Mouse (Mus musculus): Measurements from ENCODE around the gene Sgce.
"Not testable (repeated sequence)": the region's sequence is repeated elsewhere in the genome, so short reads cannot be mapped to it uniquely, and the experiment has no call there.

Gene Sgce

GRCm38 (mm10) chr6:4722142-4722541 lies 24.9 kb downstream of the Sgce start:
- no peak for DNase-seq

GRCm38 (mm10) chr6:4717344-4717743 lies 29.7 kb downstream of the Sgce start:
- no peak for DNase-seq

DNA sequence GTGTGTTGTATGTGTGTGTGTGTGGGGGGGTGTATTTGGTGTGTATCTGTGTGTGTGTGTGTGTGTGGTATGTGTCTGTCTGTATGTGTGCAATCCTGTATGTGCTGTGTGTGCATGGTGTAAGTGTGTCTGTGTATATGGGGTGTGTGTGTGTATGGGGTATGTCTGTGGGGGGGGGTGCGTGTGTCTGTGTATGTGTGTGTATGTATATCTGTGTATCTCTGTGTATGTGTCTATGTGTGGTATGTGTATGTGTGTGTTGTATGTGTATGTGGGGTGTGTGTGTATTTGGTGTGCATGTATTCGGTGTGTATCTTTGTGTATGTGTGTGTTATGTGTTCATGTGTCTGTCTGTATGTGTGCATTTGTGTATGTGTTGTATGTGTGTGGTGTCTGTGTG lies 30.8 kb downstream of the Sgce start:
- no peak for DNase-seq

GRCm38 (mm10) chr6:4708971-4709370 lies 38.0 kb downstream of the Sgce start:
- DNase-seq, result no peak

DNA sequence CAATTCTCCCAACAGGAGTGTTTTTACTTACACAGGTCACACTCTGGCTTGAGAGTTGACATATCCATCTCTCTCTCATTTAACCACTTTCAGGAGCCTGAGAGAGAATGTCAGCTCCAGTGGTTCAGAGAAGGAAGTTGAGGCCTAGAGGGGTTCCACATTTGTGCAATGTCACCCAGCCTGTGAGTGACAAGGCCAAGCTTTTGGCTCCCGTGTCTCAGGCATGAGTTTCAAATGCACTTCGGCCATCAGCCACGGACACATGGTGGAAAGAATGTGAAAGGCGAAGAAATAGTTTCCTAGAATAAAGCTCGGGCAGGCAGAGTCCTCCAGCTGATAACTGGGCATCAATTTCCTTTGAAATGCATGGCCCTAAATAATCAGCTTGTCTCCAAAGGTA lies 40.6 kb downstream of the Sgce start:
- no peak for DNase-seq

GRCm38 (mm10) chr6:4703908-4704307 lies 43.1 kb downstream of the Sgce start:
- DNase-seq, result no peak

DNA sequence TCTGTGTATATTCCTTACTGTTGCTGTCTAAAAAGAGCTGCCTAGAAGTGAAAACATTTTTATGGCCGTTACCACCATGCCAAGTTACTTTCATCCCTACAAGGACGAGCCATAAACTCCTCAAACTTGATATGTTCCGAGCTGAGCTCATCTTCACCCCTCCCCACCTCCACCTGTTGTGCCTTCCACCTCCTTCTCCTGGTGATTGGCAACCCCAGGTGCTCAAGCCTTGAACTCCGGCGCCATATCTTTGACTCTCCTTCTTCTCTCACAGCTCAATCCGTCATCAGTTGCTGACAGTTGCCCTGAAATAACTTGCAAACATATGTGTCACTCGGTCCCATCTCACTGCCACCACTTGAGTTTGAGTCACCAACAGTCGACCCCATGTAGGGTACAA lies 45.4 kb downstream of the Sgce start:
- no peak for DNase-seq

DNA sequence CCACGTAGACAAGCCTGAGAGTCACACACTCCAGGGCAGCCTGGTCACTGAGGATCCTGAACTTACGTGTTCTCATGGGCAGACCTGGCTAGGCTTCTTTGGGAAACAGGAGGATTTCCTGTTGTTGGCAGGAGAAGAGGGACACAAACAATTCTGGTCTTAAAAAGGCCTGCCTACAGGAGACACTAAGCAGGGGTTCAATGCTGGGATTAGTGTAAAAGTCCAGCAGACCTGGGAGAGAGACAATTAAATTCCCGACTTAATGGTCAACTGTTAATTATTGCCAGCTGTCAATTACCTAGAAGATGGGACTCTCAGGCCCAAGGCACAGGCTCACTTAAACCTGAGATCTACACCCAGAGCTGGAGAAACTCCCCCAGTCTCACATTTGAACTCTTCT lies 51.2 kb downstream of the Sgce start:
- no peak for DNase-seq

- DNase-seq, result no peak
Measured at GRCm38 (mm10) chr6:4694672-4695231, 52.3 kb downstream of the Sgce start.

DNA sequence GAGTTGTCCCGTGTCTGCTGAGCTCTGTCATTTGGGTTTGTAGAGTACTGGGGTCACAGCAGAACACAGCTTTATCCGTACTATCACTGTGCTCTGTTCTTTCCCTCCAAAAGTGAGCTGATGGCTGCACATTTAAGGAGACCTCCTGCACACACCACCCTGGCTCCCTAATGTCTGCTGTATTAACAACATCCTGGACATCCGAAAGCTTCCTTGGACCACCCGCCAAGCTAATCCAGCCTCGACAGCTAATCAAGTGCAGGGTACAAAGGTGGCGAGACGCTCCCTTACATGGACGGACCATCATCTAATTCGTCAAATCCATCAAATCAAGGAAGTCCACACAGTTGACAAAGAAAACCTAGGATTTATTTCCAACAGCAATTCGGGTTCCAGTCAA lies 53.5 kb downstream of the Sgce start:
- no peak for DNase-seq

- DNase-seq, result no peak
Measured at GRCm38 (mm10) chr6:4690438-4690837, 56.6 kb downstream of the Sgce start.

- no peak for DNase-seq
Measured at GRCm38 (mm10) chr6:4684706-4685340, 62.2 kb downstream of the Sgce start.

- DNase-seq, result no peak
Measured at GRCm38 (mm10) chr6:4680576-4680975, 66.4 kb downstream of the Sgce start.

- no peak for DNase-seq
Measured at GRCm38 (mm10) chr6:4679981-4680380, 67.0 kb downstream of the Sgce start.

DNA sequence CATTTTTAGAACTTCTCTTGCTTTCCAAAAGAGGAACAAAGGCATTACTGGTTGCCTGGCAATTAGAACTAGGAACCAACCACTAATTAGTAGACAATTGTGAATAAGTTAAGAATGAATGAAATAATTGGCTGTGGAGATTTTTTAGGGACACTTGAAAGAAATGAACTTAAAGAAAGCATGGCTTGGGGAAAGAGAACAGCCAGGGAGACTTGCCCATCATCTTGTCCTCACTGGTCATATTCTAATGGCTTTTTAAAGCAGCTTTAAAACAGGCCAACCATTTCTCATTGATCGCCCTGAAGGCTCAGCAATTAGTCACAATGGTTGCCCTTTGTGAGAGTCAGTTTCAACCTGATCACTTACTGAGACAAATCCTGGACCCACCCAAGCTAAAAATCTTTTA lies 69.6 kb downstream of the Sgce start:
- DNase-seq, result peak; percentile 64

DNA sequence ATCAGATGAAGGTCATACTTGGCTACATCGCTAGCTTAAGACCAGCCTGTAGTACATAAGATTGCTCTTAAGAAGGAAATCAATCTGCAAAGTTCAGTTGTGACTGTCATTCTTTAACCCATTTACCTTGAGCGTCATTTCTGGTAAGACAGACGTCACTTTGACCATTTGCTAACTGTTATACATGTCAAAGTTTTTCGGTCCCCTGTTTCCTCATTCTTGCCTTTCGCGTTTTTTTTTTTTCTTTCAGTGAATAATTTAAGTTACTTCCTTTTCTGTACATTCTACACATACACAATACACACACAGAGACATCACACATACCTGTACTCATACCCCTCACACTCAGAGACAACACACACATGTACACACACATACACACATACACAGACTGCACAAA lies 81.9 kb downstream of the Sgce start:
- DNase-seq, result no peak

DNA sequence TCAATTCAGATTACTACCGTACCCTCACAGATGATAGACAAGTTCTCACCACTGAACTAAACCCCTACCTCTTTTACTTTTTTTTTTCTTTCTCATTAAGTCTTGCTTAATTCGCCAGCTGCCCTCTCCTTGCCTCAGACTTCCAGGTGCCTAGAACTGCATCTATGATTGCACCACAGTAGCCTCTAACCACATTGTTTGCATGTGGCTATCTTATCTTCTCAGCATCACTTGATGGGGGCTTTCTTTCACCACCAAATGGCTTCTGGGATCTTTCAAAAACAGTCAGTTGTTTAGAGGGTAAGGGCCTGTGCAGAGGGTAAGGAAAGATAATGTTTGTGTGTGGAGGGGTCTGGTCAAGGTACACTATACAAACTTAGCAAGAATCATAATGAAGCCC lies 82.7 kb downstream of the Sgce start:
- no peak for DNase-seq

DNA sequence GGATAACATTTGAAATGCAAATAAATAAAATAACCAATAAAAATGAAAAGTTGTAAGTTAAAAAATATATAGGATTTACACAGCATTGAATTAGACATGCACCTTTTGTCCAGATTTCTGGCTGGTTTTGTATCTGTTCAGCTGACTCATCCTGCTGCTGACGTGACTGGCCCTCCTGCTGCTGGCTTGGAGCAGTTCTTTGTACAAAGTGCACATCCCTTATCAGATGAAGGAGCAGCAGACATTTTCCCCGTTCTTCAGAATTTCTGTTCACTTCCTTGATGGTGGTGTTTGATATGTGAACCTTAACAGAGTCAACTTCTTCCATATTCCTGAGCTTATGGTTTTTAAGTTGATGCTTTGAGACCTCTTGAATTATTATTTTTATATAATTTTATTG lies 83.5 kb downstream of the Sgce start:
- no peak for DNase-seq

GRCm38 (mm10) chr6:4658861-4659260 lies 88.1 kb downstream of the Sgce start:
- no peak for DNase-seq

DNA sequence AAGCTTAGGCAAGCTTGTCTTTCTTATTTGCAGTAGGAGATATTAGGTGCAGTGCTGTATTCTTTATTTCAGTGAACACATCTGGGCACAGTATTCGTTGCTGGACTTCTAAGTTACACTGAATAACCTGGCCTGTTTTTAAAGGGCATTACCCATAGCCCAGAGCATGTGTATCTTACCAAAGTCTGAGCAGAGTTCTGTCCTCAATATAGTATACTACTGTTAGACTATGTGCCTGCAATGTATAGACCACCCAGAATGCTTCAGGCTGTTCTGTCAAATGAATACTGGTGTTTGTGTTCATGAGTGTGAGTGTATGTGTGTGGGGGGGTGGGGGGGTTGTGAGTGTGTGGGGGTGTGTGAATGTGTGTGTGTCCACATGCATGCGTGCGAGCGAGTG lies 91.1 kb downstream of the Sgce start:
- no peak for DNase-seq

- no peak for DNase-seq
Measured at GRCm38 (mm10) chr6:4655466-4655865, 91.5 kb downstream of the Sgce start.

- not testable (repeated sequence) for DNase-seq
Measured at GRCm38 (mm10) chr6:4653741-4654140, 93.3 kb downstream of the Sgce start.

- no peak for DNase-seq
Measured at GRCm38 (mm10) chr6:4652596-4653134, 94.3 kb downstream of the Sgce start.

- DNase-seq, result no peak
Measured at GRCm38 (mm10) chr6:4647351-4647750, 99.7 kb downstream of the Sgce start.

DNA sequence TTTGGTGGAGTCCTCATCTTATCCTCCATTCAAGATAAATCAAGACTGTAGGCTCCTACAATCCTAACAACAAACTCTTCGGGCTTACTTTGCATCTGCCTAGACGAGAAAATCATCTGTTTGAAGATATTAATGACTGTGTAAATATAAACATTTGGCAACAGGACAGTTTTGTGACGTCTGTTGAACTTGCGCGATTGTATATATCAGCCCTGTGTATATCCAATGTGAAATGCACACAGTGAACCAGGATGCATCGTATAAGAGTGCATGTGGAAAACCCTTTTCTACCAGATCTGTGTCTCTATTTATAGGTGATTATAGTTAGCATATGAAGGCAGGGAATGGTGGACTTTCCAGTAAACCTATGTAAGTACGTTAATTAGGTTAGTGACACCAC lies 104.9 kb downstream of the Sgce start:
- DNase-seq, result no peak

All from retina, postnatal 1 day (tissue).